Mouse (Mus musculus) heart, postnatal 36 days (tissue): Measurements from ENCODE around the gene Mybphl. TPM values are rescaled to one million over a fixed set of nuclear protein-coding genes. Genes with fewer than 3 reads are reported as not detected.

Experiments
- DNase-seq, 2 experiments: peaks; one replicate each; pipeline ENCODE4 v3.0.0; 2021 to 2022
- intact Hi-C: fragments of 180-260 bp; cut with DNase I; formaldehyde crosslinking; loops from one replicate; pipeline ENCODE4 v1.15.1; 2025
- total RNA-seq, 2 experiments: library from RNA; stranded (reverse); gene quantifications; 2 replicates each; pipeline ENCODE4 v1.2.3; 2021

Gene Mybphl
- total RNA-seq = 10 to 100 TPM; 46.4 to 54.6 TPM

DNA sequence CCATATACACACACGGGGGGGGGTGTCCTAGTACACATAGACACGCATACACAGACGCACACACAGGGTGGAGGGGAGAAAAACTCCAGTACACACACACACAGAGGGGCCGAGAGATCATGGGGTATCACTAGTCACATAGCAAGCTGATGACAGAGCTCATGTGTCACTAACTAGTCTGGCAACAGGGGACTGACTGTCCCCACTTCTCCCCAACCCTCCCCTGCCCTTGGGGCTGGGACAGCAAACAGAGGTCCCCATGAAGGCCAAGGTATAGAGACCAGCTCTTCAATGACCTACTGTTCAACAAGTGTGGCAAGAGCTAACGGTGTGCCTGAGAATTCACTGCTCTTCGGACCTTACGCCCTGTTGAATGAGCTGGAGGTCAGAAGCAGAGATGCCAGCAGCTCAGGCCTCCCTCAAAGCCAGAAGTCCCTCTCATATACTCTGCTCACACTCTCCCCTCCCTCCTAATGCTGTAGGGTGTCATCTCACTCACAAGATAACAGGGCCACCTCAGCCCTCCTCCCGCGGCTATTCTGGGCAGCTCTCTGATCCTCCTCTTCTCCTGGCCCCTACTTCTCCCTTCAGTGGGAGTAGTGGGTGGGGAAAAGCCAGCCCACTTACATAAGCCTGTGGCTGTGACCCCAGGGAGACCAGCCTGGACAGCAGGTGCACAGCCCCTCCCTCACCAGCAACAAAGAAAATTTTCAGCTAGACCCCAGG is at the start of gene Mybphl:
Gene Mybphl, plus strand, starts transcription at position 642 of the 726 bp plus-strand sequence.
- no peak for DNase-seq
- intact Hi-C loops = no loop called here

- no peak for DNase-seq
- intact Hi-C loops = no loop called here
Observed at GRCm38 (mm10) chr3:108318517-108318916, 46.2 kb upstream of the Mybphl start.

GRCm38 (mm10) chr3:108321671-108322070 is 43.0 kb upstream of the Mybphl start:
- intact Hi-C loops = no loop called here
- DNase-seq = no peak

- DNase-seq = no peak
- intact Hi-C loops = no loop called here
Observed at GRCm38 (mm10) chr3:108322136-108322535, 42.6 kb upstream of the Mybphl start.

GRCm38 (mm10) chr3:108322962-108323361 is 41.7 kb upstream of the Mybphl start:
- DNase-seq = no peak
- intact Hi-C loops = no loop called here

DNA sequence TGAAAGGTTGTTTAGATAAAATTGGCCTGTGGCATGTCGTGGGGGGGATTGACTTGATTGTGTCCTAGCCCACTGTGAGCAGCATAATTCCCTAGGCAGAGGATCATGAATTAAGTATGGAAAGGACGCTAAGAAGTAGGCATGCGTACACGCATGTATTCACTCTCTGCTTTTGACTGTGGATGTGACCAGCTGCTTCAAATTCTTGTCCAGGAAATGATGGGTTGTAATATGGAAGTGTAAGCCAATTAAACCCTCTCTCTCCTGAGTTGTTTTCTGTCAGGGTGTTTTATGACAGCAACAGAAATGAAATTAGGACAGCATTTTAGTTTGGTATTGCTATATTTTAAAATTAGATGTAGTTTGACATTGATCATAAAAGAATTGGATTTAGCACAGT is 39.9 kb upstream of the Mybphl start:
- DNase-seq = no peak
- intact Hi-C loops = loop anchor here (5.0 kb wide), 1 partner anchor 43 kb away; the partner anchor contains the start of gene Sort1

DNA sequence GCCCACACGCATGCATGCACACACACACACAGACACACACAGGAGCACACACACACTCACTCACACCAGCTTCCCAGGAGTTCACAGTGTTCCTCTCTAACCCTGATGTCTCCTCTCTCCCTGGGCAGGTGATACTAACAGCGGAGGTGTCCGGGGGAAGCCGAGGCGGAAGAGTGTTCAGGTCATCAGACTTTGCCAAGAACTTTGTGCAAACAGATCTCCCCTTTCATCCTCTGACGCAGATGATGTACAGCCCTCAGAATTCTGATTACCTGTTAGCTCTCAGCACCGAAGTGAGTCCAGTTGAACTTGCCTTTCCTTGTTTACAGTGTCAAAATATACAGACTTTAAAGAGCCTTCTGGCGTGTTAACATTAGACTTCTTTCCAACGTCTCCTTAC is 39.2 kb upstream of the Mybphl start:
- no peak for DNase-seq
- intact Hi-C loops = loop anchor here (5.0 kb wide), 1 partner anchor 43 kb away; the partner anchor contains the start of gene Sort1

DNA sequence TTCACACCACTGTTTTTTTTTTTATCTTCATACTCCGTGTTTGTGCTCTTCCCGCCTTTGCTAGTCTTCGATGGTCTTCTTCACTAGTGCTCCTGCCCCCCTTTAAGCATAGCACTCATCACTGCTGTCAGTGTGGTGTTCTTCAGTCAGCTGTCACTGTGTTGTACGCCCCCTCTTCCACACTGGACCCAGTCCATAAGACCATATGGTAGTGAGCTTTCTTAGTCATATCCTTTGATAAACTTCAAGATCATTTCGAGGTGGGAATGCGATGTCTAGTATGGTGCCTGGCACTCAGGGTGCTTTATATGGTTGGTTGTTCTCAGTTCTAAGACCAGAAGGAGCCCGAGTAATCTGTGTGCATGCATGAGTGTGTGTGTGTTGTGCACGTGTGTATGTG is 37.4 kb upstream of the Mybphl start:
- intact Hi-C loops = loop anchor here (5.0 kb wide), 1 partner anchor 45 kb away; the partner anchor contains the start of gene Sort1
- no peak for DNase-seq

- intact Hi-C loops = loop anchor here (5.0 kb wide), 1 partner anchor 46 kb away; the partner anchor contains the start of gene Sort1
- DNase-seq = peak in 1 of 2 experiments; percentile 16
Observed at GRCm38 (mm10) chr3:108327916-108328315, 36.8 kb upstream of the Mybphl start.

DNA sequence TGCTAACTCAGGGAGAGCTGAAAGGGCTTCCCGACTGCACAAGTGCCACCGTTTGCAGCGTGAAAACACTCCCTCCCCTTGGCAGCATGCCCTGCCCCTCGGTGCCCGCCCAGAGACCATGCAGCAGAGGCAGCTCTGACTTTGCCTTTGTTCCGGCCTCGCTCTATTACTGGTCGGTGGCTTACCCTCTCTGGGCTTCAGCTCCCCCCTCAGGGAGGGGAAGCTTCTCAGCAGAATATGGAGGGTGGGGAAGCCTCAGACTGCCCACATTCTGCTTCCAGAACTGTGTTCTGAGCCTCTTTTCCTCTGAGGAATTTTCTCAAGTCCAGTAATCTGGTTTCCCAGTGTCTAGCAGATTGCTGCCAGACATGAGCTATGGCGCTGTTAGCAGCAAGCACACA is 36.3 kb upstream of the Mybphl start:
- intact Hi-C loops = loop anchor here (5.0 kb wide), 1 partner anchor 46 kb away; the partner anchor contains the start of gene Sort1
- DNase-seq = peak; percentile 55 to 62

- DNase-seq = no peak
- intact Hi-C loops = no loop called here
Observed at GRCm38 (mm10) chr3:108330812-108331211, 33.9 kb upstream of the Mybphl start.

DNA sequence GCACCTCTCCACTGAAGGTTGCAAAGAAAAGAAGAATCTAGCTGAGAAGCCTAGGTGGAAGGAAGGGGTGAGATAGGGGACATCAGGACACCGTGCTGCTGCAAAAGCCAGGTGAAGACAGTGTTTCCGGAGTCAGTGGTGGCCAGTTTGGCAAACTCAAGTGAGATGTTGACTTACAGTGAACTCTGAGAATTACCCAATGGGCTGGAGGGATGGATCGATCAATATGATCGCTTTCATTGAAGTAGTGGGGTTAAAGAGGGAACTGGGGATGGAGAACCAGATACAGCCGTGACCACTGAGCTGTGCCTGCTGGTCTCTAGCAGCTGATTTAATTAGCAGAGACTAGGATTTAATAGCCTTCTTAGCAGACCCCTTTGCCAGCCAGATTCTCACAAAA is 27.8 kb upstream of the Mybphl start:
- no peak for DNase-seq
- intact Hi-C loops = no loop called here

DNA sequence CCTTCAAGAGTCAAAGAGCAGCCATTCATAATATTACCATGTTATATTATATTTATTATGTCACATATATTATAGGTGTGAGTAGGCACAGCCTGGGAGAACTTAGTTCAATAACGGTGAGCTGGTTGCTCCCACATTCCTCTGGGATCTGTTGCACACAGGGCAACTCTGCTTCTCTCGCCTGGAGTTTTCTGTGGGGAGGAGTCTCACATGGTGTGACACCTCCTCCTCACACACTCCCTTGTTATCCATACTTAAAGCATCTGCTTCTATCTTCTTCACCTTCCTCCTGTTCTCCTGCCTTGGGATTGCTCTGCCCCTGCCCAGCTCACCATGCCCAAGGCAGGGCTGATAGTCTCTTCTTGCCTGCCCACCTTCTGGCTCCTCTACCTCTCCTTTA is 23.7 kb upstream of the Mybphl start:
- DNase-seq = no peak
- intact Hi-C loops = loop anchor here (5.0 kb wide), 1 partner anchor 59 kb away; the partner anchor contains the start of gene Sort1

DNA sequence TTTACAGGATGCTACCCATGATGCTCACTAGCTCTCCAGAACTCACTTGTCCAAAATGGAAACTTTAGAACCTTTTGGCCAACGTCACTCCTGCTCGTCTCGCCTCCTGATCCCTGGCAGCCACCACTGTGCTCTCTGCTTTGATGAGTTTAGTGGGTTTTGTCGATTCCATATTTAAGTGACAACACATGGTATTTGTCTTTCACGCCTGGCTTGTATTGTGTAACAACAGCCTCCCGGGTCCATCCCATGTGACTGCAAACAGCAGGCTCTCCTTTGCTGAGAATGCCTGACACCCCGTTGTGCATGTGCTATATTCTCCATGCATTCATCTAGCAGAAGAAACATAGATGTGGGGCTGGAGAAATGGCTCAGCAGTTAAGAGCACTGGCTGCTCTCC is 22.5 kb upstream of the Mybphl start:
- intact Hi-C loops = loop anchor here (5.0 kb wide), 1 partner anchor 60 kb away; the partner anchor contains the start of gene Sort1
- no peak for DNase-seq

DNA sequence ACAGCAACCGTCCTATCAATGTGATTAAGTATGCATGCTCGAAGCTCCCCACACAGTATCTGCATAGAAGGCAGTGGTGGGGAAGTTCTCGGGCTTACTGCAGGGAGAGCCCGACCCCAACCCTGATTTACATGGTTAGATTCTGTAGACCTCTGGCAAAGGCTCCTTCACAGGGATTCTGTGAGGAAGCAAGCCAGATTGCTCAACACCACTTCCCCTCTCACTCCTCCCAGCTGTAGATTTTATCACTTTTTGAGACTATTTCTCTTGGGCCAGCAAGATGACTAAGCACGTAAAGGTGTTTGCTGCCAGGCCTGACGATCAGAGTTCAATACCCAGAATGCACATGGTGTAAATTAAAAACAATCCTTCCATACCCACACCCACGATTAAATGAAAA is 18.9 kb upstream of the Mybphl start:
- no peak for DNase-seq
- intact Hi-C loops = no loop called here

- intact Hi-C loops = no loop called here
- no peak for DNase-seq
Observed at GRCm38 (mm10) chr3:108348376-108348775, 16.3 kb upstream of the Mybphl start.

- DNase-seq = no peak
- intact Hi-C loops = no loop called here
Observed at GRCm38 (mm10) chr3:108355245-108355644, 9.5 kb upstream of the Mybphl start.

- intact Hi-C loops = no loop called here
- DNase-seq = no peak
Observed at GRCm38 (mm10) chr3:108357051-108357450, 7.7 kb upstream of the Mybphl start.

GRCm38 (mm10) chr3:108358445-108358844 is 6.3 kb upstream of the Mybphl start:
- intact Hi-C loops = no loop called here

DNA sequence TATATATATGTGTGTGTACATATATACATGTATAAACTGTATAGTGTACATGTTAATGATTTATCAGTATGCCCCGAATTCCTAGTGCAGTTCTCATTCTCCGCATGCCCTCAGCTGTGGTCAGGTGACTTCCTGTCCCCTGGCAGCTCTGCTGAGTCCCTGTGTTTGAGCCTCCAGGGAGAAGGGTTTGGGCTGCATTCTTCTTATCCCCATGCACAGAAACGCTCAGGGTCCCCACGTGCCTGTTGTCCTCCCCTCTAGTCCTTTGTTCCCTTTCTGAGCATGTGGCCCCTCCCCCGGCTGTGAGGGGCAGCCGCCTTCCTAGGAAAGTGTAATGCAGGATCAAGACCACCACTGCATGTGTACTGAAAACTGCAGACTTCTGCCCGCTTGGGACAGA is 3.8 kb upstream of the Mybphl start:
- intact Hi-C loops = no loop called here
- DNase-seq = no peak

More at GRCm38 (mm10) chr3:108358445-108358844, 6.3 kb upstream of the Mybphl start:
- DNase-seq = no peak

- intact Hi-C loops = no loop called here
- DNase-seq = no peak
Observed at GRCm38 (mm10) chr3:108363626-108364025, 1.1 kb upstream of the Mybphl start.

DNA sequence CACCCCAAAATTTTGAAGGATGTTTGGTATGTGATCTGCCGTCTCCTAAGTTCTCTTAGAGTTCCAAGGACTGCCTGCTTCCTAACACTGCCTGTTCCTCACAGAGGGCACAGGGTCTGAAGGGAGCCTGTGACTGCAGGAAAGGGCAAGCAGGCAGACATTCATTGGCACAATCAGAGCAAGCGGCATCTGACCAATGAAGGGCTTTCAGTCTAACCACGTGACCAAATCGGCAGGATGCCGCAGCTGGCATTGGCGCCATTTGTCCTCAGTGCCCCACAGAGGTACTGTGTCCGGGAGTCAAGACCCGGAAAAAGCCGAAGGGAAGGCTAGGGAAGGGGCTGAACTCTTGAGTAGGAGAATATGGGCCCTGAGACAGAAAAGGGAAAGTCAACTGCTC is 2.5 kb downstream of the Mybphl start:
- intact Hi-C loops = no loop called here
- no peak for DNase-seq
